Mouse (Mus musculus): ENCODE measurements around the gene Olfr1152. TPM values are rescaled to one million over a fixed set of nuclear protein-coding genes. Genes with fewer than 3 reads are reported as not detected.

The Olfr1152 gene
- not detected in 2 replicates for polyA plus RNA-seq (2015; fragmentation: Nextera tagmentation; extraction: Ambion mirVana)

- no peak within 1 kb of the TSS for H3K4me2 ChIP-seq (replicated peaks; ENCODE audit: low read depth)
- ATAC-seq: no peak
- no peaks in the 10 kb centered on the region for H3K4me1 ChIP-seq (replicated peaks; ENCODE audit: control insufficient read depth, insufficient read depth, low read length)
- no peak for TF ChIP-seq CTCF (IDR thresholded peaks at IDR 0.05; ENCODE audit: low read depth)
- H3K27me3 ChIP-seq (replicated peaks; ENCODE audit: control insufficient read depth, insufficient read depth, low read length): no peaks in the 10 kb centered on the region
- no peak within 1 kb of the TSS for H3K4me3 ChIP-seq (ENCODE audit: low read depth, low read length)
- H3K27ac ChIP-seq (ENCODE audit: low read depth, low read length): no peak within 1 kb of the TSS
- H3K36me3 ChIP-seq (ENCODE audit: control insufficient read depth, insufficient read depth): no peaks in the 10 kb centered on the region
- no peaks in the 10 kb centered on the region for H3K9me3 ChIP-seq (ENCODE audit: control insufficient read depth)
- H3K9ac ChIP-seq (ENCODE audit: low read depth, low read length): no peak within 1 kb of the TSS
These were observed at the start of gene Olfr1152 for GRCm38 (mm10) chr2:87866192-87866591. TSS of gene Olfr1152 (plus strand) at chr2:87866492.

GRCm38 (mm10) chr2:87830233-87830632 lies 36.1 kb upstream of the Olfr1152 start, which contains the start of gene Olfr1148:
TSS of gene Olfr1148 (plus strand) at chr2:87830533.
- no peak for ATAC-seq
- WGBS: 94% methylated on average over 1 of the region's 1 CpGs
- Histone ChIP-seq H3K9me3 (ENCODE audit: control insufficient read depth) (no peaks in the 10 kb centered on the region), H3K27me3 (replicated peaks; ENCODE audit: control insufficient read depth, insufficient read depth, low read length) (no peaks in the 10 kb centered on the region), H3K27ac (ENCODE audit: low read depth, low read length) (no peak within 1 kb of the TSS), H3K36me3 (ENCODE audit: control insufficient read depth, insufficient read depth) (no peaks in the 10 kb centered on the region), H3K4me2 (replicated peaks; ENCODE audit: low read depth) (no peak within 1 kb of the TSS), H3K9ac (ENCODE audit: low read depth, low read length) (no peak within 1 kb of the TSS), H3K4me1 (replicated peaks; ENCODE audit: control insufficient read depth, insufficient read depth, low read length) (no peaks in the 10 kb centered on the region), H3K4me3 (ENCODE audit: low read depth, low read length) (no peak within 1 kb of the TSS)
- no peak for TF ChIP-seq CTCF (IDR thresholded peaks at IDR 0.05; ENCODE audit: low read depth)

GRCm38 (mm10) chr2:87843693-87844092 lies 22.6 kb upstream of the Olfr1152 start, which contains the start of gene Olfr1150-ps1:
TSS of gene Olfr1150-ps1 (plus strand) at chr2:87843993.
- no peak for TF ChIP-seq CTCF (IDR thresholded peaks at IDR 0.05; ENCODE audit: low read depth)
- Histone ChIP-seq H3K4me2 (replicated peaks; ENCODE audit: low read depth) (no peak within 1 kb of the TSS), H3K4me1 (replicated peaks; ENCODE audit: control insufficient read depth, insufficient read depth, low read length) (no peaks in the 10 kb centered on the region), H3K4me3 (ENCODE audit: low read depth, low read length) (no peak within 1 kb of the TSS), H3K36me3 (ENCODE audit: control insufficient read depth, insufficient read depth) (no peaks in the 10 kb centered on the region), H3K9ac (ENCODE audit: low read depth, low read length) (no peak within 1 kb of the TSS), H3K9me3 (ENCODE audit: control insufficient read depth) (no peaks in the 10 kb centered on the region), H3K27ac (ENCODE audit: low read depth, low read length) (no peak within 1 kb of the TSS), H3K27me3 (replicated peaks; ENCODE audit: control insufficient read depth, insufficient read depth, low read length) (no peaks in the 10 kb centered on the region)
- WGBS: 80% methylated on average over 1 of the region's 1 CpGs
- ATAC-seq: no peak

GRCm38 (mm10) chr2:87855562-87855961 lies 10.7 kb upstream of the Olfr1152 start, which contains the start of gene Olfr1151:
TSS of gene Olfr1151 (plus strand) at chr2:87855862.
- 79% methylated on average over 1 of the region's 1 CpGs for WGBS
- H3K4me1 ChIP-seq (replicated peaks; ENCODE audit: control insufficient read depth, insufficient read depth, low read length): no peaks in the 10 kb centered on the region
- H3K36me3 ChIP-seq (ENCODE audit: control insufficient read depth, insufficient read depth): no peaks in the 10 kb centered on the region
- H3K4me2 ChIP-seq (replicated peaks; ENCODE audit: low read depth): no peak within 1 kb of the TSS
- H3K27me3 ChIP-seq (replicated peaks; ENCODE audit: control insufficient read depth, insufficient read depth, low read length): no peaks in the 10 kb centered on the region
- H3K9ac ChIP-seq (ENCODE audit: low read depth, low read length): no peak within 1 kb of the TSS
- ATAC-seq: no peak
- no peak within 1 kb of the TSS for H3K27ac ChIP-seq (ENCODE audit: low read depth, low read length)
- no peak within 1 kb of the TSS for H3K4me3 ChIP-seq (ENCODE audit: low read depth, low read length)
- no peaks in the 10 kb centered on the region for H3K9me3 ChIP-seq (ENCODE audit: control insufficient read depth)
- no peak for TF ChIP-seq CTCF (IDR thresholded peaks at IDR 0.05; ENCODE audit: low read depth)

GRCm38 (mm10) chr2:87894662-87895061 lies 28.4 kb downstream of the Olfr1152 start, which contains the start of gene Olfr1153:
TSS of gene Olfr1153 (plus strand) at chr2:87894962.
- no peak within 1 kb of the TSS for H3K9ac ChIP-seq (ENCODE audit: low read depth, low read length)
- H3K27ac ChIP-seq (ENCODE audit: low read depth, low read length): no peak within 1 kb of the TSS
- WGBS: 74% methylated on average over 1 of the region's 1 CpGs
- H3K27me3 ChIP-seq (replicated peaks; ENCODE audit: control insufficient read depth, insufficient read depth, low read length): no peaks in the 10 kb centered on the region
- no peak for ATAC-seq
- no peaks in the 10 kb centered on the region for H3K36me3 ChIP-seq (ENCODE audit: control insufficient read depth, insufficient read depth)
- no peak within 1 kb of the TSS for H3K4me2 ChIP-seq (replicated peaks; ENCODE audit: low read depth)
- no peaks in the 10 kb centered on the region for H3K4me1 ChIP-seq (replicated peaks; ENCODE audit: control insufficient read depth, insufficient read depth, low read length)
- no peaks in the 10 kb centered on the region for H3K9me3 ChIP-seq (ENCODE audit: control insufficient read depth)
- no peak for TF ChIP-seq CTCF (IDR thresholded peaks at IDR 0.05; ENCODE audit: low read depth)
- H3K4me3 ChIP-seq (ENCODE audit: low read depth, low read length): no peak within 1 kb of the TSS

- WGBS: 85% methylated on average over 1 of the region's 1 CpGs
- Histone ChIP-seq H3K4me2 (replicated peaks; ENCODE audit: low read depth) (no peak within 1 kb of the TSS), H3K9ac (ENCODE audit: low read depth, low read length) (no peak within 1 kb of the TSS), H3K27me3 (replicated peaks; ENCODE audit: control insufficient read depth, insufficient read depth, low read length) (no peaks in the 10 kb centered on the region), H3K4me1 (replicated peaks; ENCODE audit: control insufficient read depth, insufficient read depth, low read length) (no peaks in the 10 kb centered on the region), H3K9me3 (ENCODE audit: control insufficient read depth) (no peaks in the 10 kb centered on the region), H3K4me3 (ENCODE audit: low read depth, low read length) (no peak within 1 kb of the TSS), H3K27ac (ENCODE audit: low read depth, low read length) (no peak within 1 kb of the TSS), H3K36me3 (ENCODE audit: control insufficient read depth, insufficient read depth) (no peaks in the 10 kb centered on the region)
- ATAC-seq: no peak
- TF ChIP-seq CTCF (IDR thresholded peaks at IDR 0.05; ENCODE audit: low read depth): no peak
These were observed 38.8 kb downstream of the Olfr1152 start, which contains the start of gene Olfr1154 for GRCm38 (mm10) chr2:87905066-87905465. TSS of gene Olfr1154 (minus strand) at chr2:87905166.

Other genes with a start within 250 kb of the Olfr1152 start
- not detected in 2 replicates for gene Olfr1131, start 239.4 kb upstream of the Olfr1152 start, polyA plus RNA-seq (2015; fragmentation: Nextera tagmentation; extraction: Ambion mirVana)
- gene Olfr1132, start 229.0 kb upstream of the Olfr1152 start, polyA plus RNA-seq (2015; fragmentation: Nextera tagmentation; extraction: Ambion mirVana): not detected in 2 replicates
- not detected in 2 replicates for gene Olfr1133, start 219.1 kb upstream of the Olfr1152 start, polyA plus RNA-seq (2015; fragmentation: Nextera tagmentation; extraction: Ambion mirVana)
- not detected in 2 replicates for gene Olfr1134, start 208.0 kb upstream of the Olfr1152 start, polyA plus RNA-seq (2015; fragmentation: Nextera tagmentation; extraction: Ambion mirVana)
- gene Olfr1135, start 192.8 kb upstream of the Olfr1152 start, polyA plus RNA-seq (2015; fragmentation: Nextera tagmentation; extraction: Ambion mirVana): not detected in 2 replicates
- not detected in 2 replicates for gene Olfr1136, start 172.5 kb upstream of the Olfr1152 start, polyA plus RNA-seq (2015; fragmentation: Nextera tagmentation; extraction: Ambion mirVana)
- gene Olfr1137, start 153.3 kb upstream of the Olfr1152 start, polyA plus RNA-seq (2015; fragmentation: Nextera tagmentation; extraction: Ambion mirVana): not detected in 2 replicates
- not detected in 2 replicates for gene Olfr1138, start 126.5 kb upstream of the Olfr1152 start, polyA plus RNA-seq (2015; fragmentation: Nextera tagmentation; extraction: Ambion mirVana)
- gene Olfr1140, start 122.7 kb upstream of the Olfr1152 start, polyA plus RNA-seq (2015; fragmentation: Nextera tagmentation; extraction: Ambion mirVana): not detected in 2 replicates
- not detected in 2 replicates for gene Olfr1141, start 112.5 kb upstream of the Olfr1152 start, polyA plus RNA-seq (2015; fragmentation: Nextera tagmentation; extraction: Ambion mirVana)
- gene Olfr152, start 87.0 kb upstream of the Olfr1152 start, polyA plus RNA-seq (2015; fragmentation: Nextera tagmentation; extraction: Ambion mirVana): not detected in 2 replicates
- not detected in 2 replicates for gene Olfr1143, start 65.9 kb upstream of the Olfr1152 start, polyA plus RNA-seq (2015; fragmentation: Nextera tagmentation; extraction: Ambion mirVana)
- not detected in 2 replicates for gene Olfr1145, start 56.7 kb upstream of the Olfr1152 start, polyA plus RNA-seq (2015; fragmentation: Nextera tagmentation; extraction: Ambion mirVana)
- not detected in 2 replicates for gene Olfr1148, start 36.0 kb upstream of the Olfr1152 start, polyA plus RNA-seq (2015; fragmentation: Nextera tagmentation; extraction: Ambion mirVana)
- gene Olfr1150-ps1, start 22.5 kb upstream of the Olfr1152 start, polyA plus RNA-seq (2015; fragmentation: Nextera tagmentation; extraction: Ambion mirVana): not detected in 2 replicates
- gene Olfr1151, start 10.6 kb upstream of the Olfr1152 start, polyA plus RNA-seq (2015; fragmentation: Nextera tagmentation; extraction: Ambion mirVana): not detected in 2 replicates
- not detected in 2 replicates for gene Olfr1153, start 28.5 kb downstream of the Olfr1152 start, polyA plus RNA-seq (2015; fragmentation: Nextera tagmentation; extraction: Ambion mirVana)
- gene Olfr1154, start 38.7 kb downstream of the Olfr1152 start, polyA plus RNA-seq (2015; fragmentation: Nextera tagmentation; extraction: Ambion mirVana): not detected in 2 replicates
- gene Olfr1155, start 78.6 kb downstream of the Olfr1152 start, polyA plus RNA-seq (2015; fragmentation: Nextera tagmentation; extraction: Ambion mirVana): not detected in 2 replicates
- not detected in 2 replicates for gene Olfr1156, start 86.6 kb downstream of the Olfr1152 start, polyA plus RNA-seq (2015; fragmentation: Nextera tagmentation; extraction: Ambion mirVana)
- gene Olfr1157, start 101.8 kb downstream of the Olfr1152 start, polyA plus RNA-seq (2015; fragmentation: Nextera tagmentation; extraction: Ambion mirVana): not detected in 2 replicates
- not detected in 2 replicates for gene Olfr74, start 108.2 kb downstream of the Olfr1152 start, polyA plus RNA-seq (2015; fragmentation: Nextera tagmentation; extraction: Ambion mirVana)
- gene Olfr1158, start 123.6 kb downstream of the Olfr1152 start, polyA plus RNA-seq (2015; fragmentation: Nextera tagmentation; extraction: Ambion mirVana): not detected in 2 replicates
- not detected in 2 replicates for gene Olfr1160, start 141.8 kb downstream of the Olfr1152 start, polyA plus RNA-seq (2015; fragmentation: Nextera tagmentation; extraction: Ambion mirVana)
- gene Olfr1161, start 156.3 kb downstream of the Olfr1152 start, polyA plus RNA-seq (2015; fragmentation: Nextera tagmentation; extraction: Ambion mirVana): not detected in 2 replicates
- not detected in 2 replicates for gene Olfr73, start 171.2 kb downstream of the Olfr1152 start, polyA plus RNA-seq (2015; fragmentation: Nextera tagmentation; extraction: Ambion mirVana)
- gene Olfr1162, start 184.6 kb downstream of the Olfr1152 start, polyA plus RNA-seq (2015; fragmentation: Nextera tagmentation; extraction: Ambion mirVana): not detected in 2 replicates
- gene Olfr1163, start 205.3 kb downstream of the Olfr1152 start, polyA plus RNA-seq (2015; fragmentation: Nextera tagmentation; extraction: Ambion mirVana): not detected in 2 replicates
- gene Olfr1164, start 227.5 kb downstream of the Olfr1152 start, polyA plus RNA-seq (2015; fragmentation: Nextera tagmentation; extraction: Ambion mirVana): not detected in 2 replicates

Data from intestine, postnatal 0 days (tissue).